Mouse (Mus musculus): ENCODE measurements around the gene Rapgef1.

Rapgef1 gene

GRCm38 (mm10) chr2:29645071-29645628 is 25.6 kb downstream of the Rapgef1 start:
- no peak for DNase-seq (ENCODE audit: low spot score in 2 of 2)

- no peak for DNase-seq (ENCODE audit: low spot score in 2 of 2)
Observed at GRCm38 (mm10) chr2:29646613-29647012, 27.1 kb downstream of the Rapgef1 start.

DNA sequence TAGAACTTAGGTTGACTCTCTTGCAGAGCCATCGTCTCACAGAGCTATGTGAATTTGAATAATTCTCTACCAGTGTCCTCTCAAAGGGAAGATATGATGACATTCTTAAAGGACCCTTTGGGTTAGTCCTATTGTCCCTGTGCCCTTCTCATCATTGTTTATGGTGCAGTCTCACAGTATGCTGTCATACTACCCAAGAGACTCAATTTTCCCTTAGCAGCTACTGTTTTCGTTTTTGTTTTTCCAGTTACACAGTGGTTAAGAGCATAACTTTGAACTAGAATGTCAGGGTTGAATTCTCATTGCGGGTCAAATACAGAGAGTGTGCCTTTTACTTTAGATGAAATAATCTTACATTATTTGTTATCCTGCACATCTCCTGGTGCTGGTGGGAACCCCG is 27.6 kb downstream of the Rapgef1 start:
- no peak for DNase-seq (ENCODE audit: low spot score in 2 of 2)

GRCm38 (mm10) chr2:29647808-29648207 is 28.3 kb downstream of the Rapgef1 start:
- peak; percentile 68 to 89 for DNase-seq (ENCODE audit: low spot score in 2 of 2)

- DNase-seq (ENCODE audit: low spot score in 2 of 2): no peak
Observed at GRCm38 (mm10) chr2:29648956-29649794, 29.7 kb downstream of the Rapgef1 start.

GRCm38 (mm10) chr2:29649795-29650457 is 30.4 kb downstream of the Rapgef1 start:
- no peak for DNase-seq (ENCODE audit: low spot score in 2 of 2)

DNA sequence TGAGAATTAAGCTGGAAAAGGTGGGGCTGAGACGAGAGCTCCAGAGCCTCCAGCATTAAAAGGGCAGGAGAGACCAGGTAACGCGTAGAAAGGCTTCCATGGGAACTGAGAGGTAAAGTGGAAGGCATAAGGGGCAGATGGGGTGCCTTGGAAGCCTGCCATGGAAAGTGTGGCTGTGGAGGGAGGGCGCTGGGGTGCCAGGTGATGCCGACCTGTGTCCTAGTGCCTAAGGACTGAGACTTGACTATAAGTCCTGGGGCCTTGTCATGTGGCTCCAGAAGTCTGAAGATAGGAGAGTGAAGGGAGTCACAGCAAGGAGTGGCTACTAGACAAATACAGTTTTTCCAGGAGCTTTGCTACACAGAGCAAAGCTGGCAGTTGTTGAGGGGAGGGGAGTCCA is 32.4 kb downstream of the Rapgef1 start:
- no peak for DNase-seq (ENCODE audit: low spot score in 2 of 2)

DNA sequence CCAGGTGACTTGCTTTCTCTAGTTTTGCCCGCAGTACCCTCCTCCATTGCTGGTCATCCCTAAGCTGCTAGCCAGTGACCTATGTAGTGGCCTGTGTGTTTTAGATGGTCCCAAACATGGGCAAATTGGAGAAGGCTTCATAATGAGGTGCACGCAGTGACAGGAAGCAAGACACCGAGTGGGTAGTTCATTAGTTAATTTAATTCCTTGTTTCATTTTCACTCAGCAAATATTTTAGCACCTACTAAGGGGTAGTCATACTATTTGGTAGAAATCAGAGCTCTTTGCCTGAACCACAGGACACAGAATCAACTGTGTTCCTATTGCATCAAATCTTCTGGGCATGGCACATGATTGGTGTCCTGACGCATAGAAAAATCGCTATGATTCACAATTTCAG is 35.9 kb downstream of the Rapgef1 start:
- DNase-seq (ENCODE audit: low spot score in 2 of 2): no peak

- no peak for DNase-seq (ENCODE audit: low spot score in 2 of 2)
Observed at GRCm38 (mm10) chr2:29656095-29656494, 36.6 kb downstream of the Rapgef1 start.

DNA sequence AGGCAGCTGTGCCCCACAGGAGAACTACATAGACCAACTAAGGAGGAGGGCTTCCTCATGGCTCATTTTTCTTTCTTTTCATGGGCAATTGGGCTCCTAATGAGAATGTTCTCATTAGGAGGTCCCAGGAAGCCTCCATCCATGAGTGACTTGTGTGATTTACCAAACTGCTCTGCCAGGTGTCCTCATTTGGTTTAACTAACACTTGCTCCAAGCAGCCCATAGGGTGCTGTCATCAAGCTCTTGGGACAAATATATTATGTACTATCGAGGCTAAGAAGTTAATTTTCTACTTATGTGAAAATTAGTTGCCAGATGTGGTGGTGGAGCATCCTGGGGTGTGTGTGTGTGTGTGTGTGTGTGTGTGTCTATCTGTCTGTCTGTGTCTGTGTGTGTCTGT is 37.6 kb downstream of the Rapgef1 start:
- no peak for DNase-seq (ENCODE audit: low spot score in 2 of 2)

DNA sequence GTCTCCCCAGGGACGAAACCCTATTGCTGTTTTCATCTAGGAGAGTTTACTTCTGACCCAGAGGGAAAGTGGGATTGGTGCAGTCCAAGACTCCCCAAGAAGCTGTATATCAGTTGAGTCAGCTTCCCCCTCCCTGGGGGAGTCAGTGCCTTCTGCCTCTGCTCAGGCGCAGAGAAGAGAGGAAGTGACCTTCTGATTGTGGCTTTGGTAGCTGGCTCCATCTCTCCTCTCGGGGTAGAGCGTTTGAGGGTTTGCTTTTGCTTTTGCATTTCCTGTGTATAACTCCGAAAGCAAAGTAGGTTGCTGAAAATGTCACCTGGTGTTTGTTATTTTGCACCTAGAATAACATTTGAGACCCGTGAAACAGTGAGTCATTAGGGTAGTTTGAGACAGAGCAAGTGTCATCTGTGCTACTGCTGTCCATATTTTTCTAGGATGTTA is 42.3 kb downstream of the Rapgef1 start:
- no peak for DNase-seq (ENCODE audit: low spot score in 2 of 2)

- no peak for DNase-seq (ENCODE audit: low spot score in 2 of 2)
Observed at GRCm38 (mm10) chr2:29663260-29663877, 43.8 kb downstream of the Rapgef1 start.

- no peak for DNase-seq (ENCODE audit: low spot score in 2 of 2)
Observed at GRCm38 (mm10) chr2:29665421-29665820, 45.9 kb downstream of the Rapgef1 start.

GRCm38 (mm10) chr2:29666589-29666988 is 47.1 kb downstream of the Rapgef1 start:
- no peak for DNase-seq (ENCODE audit: low spot score in 2 of 2)

- no peak for DNase-seq (ENCODE audit: low spot score in 2 of 2)
Observed at GRCm38 (mm10) chr2:29667109-29667508, 47.6 kb downstream of the Rapgef1 start.

GRCm38 (mm10) chr2:29668011-29668691 is 48.6 kb downstream of the Rapgef1 start:
- no peak for DNase-seq (ENCODE audit: low spot score in 2 of 2)

- no peak for DNase-seq (ENCODE audit: low spot score in 2 of 2)
Observed at GRCm38 (mm10) chr2:29668963-29669362, 49.4 kb downstream of the Rapgef1 start.

DNA sequence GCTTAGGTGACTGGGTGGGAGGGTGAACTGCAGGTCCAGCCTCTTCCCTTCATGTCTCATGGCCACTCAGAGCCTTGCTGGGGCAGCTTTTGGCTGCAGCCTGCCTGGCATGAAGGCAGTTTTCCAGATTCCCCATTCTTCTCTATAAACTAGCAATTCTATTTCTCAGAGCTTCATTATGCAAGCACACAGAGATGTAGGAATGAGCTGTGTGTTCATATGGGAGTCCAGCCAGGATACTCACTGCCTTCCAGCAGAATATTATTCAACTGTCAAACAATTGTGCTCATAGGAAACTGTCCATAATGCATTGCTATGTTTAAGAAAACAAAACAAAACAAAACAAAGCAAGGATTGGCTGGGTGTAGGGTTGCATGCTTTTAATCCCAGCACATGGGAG is 50.2 kb downstream of the Rapgef1 start:
- no peak for DNase-seq (ENCODE audit: low spot score in 2 of 2)

GRCm38 (mm10) chr2:29670231-29670991 is 50.9 kb downstream of the Rapgef1 start:
- peak; percentile 47 to 52 for DNase-seq (ENCODE audit: low spot score in 2 of 2)

DNA sequence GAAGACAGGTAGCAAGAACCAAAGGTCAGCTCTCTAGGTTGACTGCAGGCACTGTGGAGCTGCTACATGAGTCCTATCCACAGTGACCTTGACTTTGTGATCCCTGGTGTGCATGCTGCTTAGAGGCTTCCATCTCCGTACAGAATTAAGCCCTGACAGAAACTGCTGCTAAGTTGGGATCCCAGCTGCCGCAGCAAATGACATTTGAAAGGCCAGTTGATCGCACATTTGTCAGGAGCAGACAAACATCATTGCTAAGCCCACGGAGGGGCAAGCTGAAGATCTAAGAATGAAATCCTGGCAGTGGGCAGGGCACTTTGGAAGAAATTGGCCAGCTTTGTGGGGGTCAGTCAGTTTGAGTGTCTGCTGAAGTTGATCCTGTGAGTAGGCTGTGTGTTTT is 51.9 kb downstream of the Rapgef1 start:
- DNase-seq (ENCODE audit: low spot score in 2 of 2): no peak

- no peak for DNase-seq (ENCODE audit: low spot score in 2 of 2)
Observed at GRCm38 (mm10) chr2:29671856-29672255, 52.3 kb downstream of the Rapgef1 start.
